Mouse (Mus musculus) limb, embryonic 12.5 days (tissue): ENCODE results near the gene St7. TPM values are rescaled to one million over a fixed set of nuclear protein-coding genes. Genes with fewer than 3 reads are reported as not detected.

Source experiments
- ATAC-seq: fragments of 200-750 bp; cut with Nextera tagmentation; 2 replicates; pipeline ENCODE4 v1.8.0; 2017; ENCODE audit warnings: low read depth, moderate TSS enrichment; ENCODE audit not compliant: insufficient number of reproducible peaks, insufficient read depth, low FRiP score, low TSS enrichment
- H3K27ac ChIP-seq: fragments of 300-500 bp; sonication (generic); 2 replicates; pipeline ENCODE4 v1.5.1; 2016; ENCODE audit warnings: mild to moderate bottlenecking, moderate library complexity
- H3K27me3 ChIP-seq: fragments of 300-500 bp; sonication (generic); 2 replicates; pipeline ENCODE4 v1.6.1; 2016; ENCODE audit warnings: mild to moderate bottlenecking, moderate library complexity
- H3K36me3 ChIP-seq: fragments of 300-500 bp; sonication (generic); 2 replicates; pipeline ENCODE4 v1.6.1; 2016; ENCODE audit warnings: mild to moderate bottlenecking, moderate library complexity
- H3K4me1 ChIP-seq: fragments of 300-500 bp; sonication (generic); replicated peaks from 2 replicates; pipeline ENCODE4 v1.6.1; 2016
- H3K4me2 ChIP-seq: fragments of 300-500 bp; sonication (generic); 2 replicates; pipeline ENCODE4 v1.6.1; 2016; ENCODE audit warnings: mild to moderate bottlenecking, moderate library complexity
- H3K4me3 ChIP-seq: fragments of 300-500 bp; sonication (generic); replicated peaks from 2 replicates; pipeline ENCODE4 v1.5.1; 2016; ENCODE audit warnings: mild to moderate bottlenecking
- H3K9ac ChIP-seq: fragments of 300-500 bp; sonication (generic); replicated peaks from 2 replicates; pipeline ENCODE4 v1.6.1; 2016; ENCODE audit warnings: mild to moderate bottlenecking, moderate library complexity
- H3K9me3 ChIP-seq: fragments of 300-500 bp; sonication (generic); 2 replicates; pipeline ENCODE4 v1.6.1; 2016; ENCODE audit warnings: mild to moderate bottlenecking, moderate library complexity
- WGBS: fragments of 180-500 bp; shearing (Covaris S2); methylation state at CpG from one replicate; pipeline ENCODE4 v1.1.7; 2016; 5-methylcytosine and 5-hydroxymethylcytosine counted together
- polyA plus RNA-seq: library from polyadenylated mRNA; unstranded; fragments of >200 nt; fragmentation: Nextera tagmentation; extraction: Ambion mirVana; gene quantifications from 2 replicates; pipeline ENCODE4 v1.2.1, GENCODE M21; 2016

The St7 gene
- polyA plus RNA-seq, 1 experiment from 2014 or later, result 24.2 TPM

- no peaks in the 10 kb centered on the region for H3K27me3 ChIP-seq
- no peak for ATAC-seq
- 54% methylated on average over 9 of the region's 9 CpGs for WGBS
- no peak overlapping the region for H3K27ac ChIP-seq
- peaks cover 20% of the 10 kb centered on the region for H3K4me1 ChIP-seq
- no peak overlapping the region for H3K4me3 ChIP-seq
- H3K9me3 ChIP-seq, result no peaks in the 10 kb centered on the region
- H3K4me2 ChIP-seq, result peak overlapping the region; percentile 47
- H3K36me3 ChIP-seq, result no peaks in the 10 kb centered on the region
- no peak overlapping the region for H3K9ac ChIP-seq
These were observed 77.4 kb downstream of the St7 start for GRCm38 (mm10) chr6:17769972-17770644.

GRCm38 (mm10) chr6:17770645-17771345 lies 78.1 kb downstream of the St7 start:
- no peaks in the 10 kb centered on the region for H3K36me3 ChIP-seq
- no peaks in the 10 kb centered on the region for H3K27me3 ChIP-seq
- 7% methylated on average over 8 of the region's 8 CpGs for WGBS
- peak overlapping the region; percentile 47 for H3K4me2 ChIP-seq
- H3K4me1 ChIP-seq, result peaks cover 15% of the 10 kb centered on the region
- ATAC-seq, result peak; percentile 75; the same call in 1 of the 2 replicates
- H3K9ac ChIP-seq, result no peak overlapping the region
- no peak overlapping the region for H3K27ac ChIP-seq
- H3K9me3 ChIP-seq, result no peaks in the 10 kb centered on the region
- H3K4me3 ChIP-seq, result no peak overlapping the region

- Histone ChIP-seq H3K9ac (no peak overlapping the region), H3K4me1 (peaks cover 15% of the 10 kb centered on the region), H3K4me2 (no peak overlapping the region), H3K36me3 (no peaks in the 10 kb centered on the region), H3K4me3 (no peak overlapping the region), H3K9me3 (no peaks in the 10 kb centered on the region), H3K27ac (no peak overlapping the region), H3K27me3 (no peaks in the 10 kb centered on the region)
- no peak for ATAC-seq
- 71% methylated on average over 1 of the region's 1 CpGs for WGBS
These were observed 78.7 kb downstream of the St7 start for GRCm38 (mm10) chr6:17771456-17771855.

GRCm38 (mm10) chr6:17772514-17772913 lies 79.8 kb downstream of the St7 start:
- no peak for ATAC-seq
- Histone ChIP-seq H3K4me1 (peaks cover 15% of the 10 kb centered on the region), H3K36me3 (no peaks in the 10 kb centered on the region), H3K4me2 (no peak overlapping the region), H3K27me3 (no peaks in the 10 kb centered on the region), H3K4me3 (no peak overlapping the region), H3K9ac (no peak overlapping the region), H3K9me3 (no peaks in the 10 kb centered on the region), H3K27ac (no peak overlapping the region)
- 70% methylated on average over 3 of the region's 3 CpGs for WGBS

- no peak for ATAC-seq
- Histone ChIP-seq H3K9ac (no peak overlapping the region), H3K36me3 (no peaks in the 10 kb centered on the region), H3K27me3 (no peaks in the 10 kb centered on the region), H3K4me2 (no peak overlapping the region), H3K9me3 (no peaks in the 10 kb centered on the region), H3K27ac (no peak overlapping the region), H3K4me1 (peaks cover 6% of the 10 kb centered on the region), H3K4me3 (no peak overlapping the region)
- WGBS, result 58% methylated on average over 7 of the region's 7 CpGs
These were observed 83.3 kb downstream of the St7 start for GRCm38 (mm10) chr6:17776041-17776440.

- H3K4me3 ChIP-seq, result no peak overlapping the region
- peaks cover 5% of the 10 kb centered on the region for H3K4me1 ChIP-seq
- no peaks in the 10 kb centered on the region for H3K36me3 ChIP-seq
- no peak for ATAC-seq
- H3K9ac ChIP-seq, result no peak overlapping the region
- H3K4me2 ChIP-seq, result no peak overlapping the region
- H3K9me3 ChIP-seq, result no peaks in the 10 kb centered on the region
- H3K27me3 ChIP-seq, result no peaks in the 10 kb centered on the region
- H3K27ac ChIP-seq, result no peak overlapping the region
- 94% methylated on average over 6 of the region's 6 CpGs for WGBS
These were observed 84.5 kb downstream of the St7 start for GRCm38 (mm10) chr6:17777018-17777799.

- Histone ChIP-seq H3K4me1 (no peaks in the 10 kb centered on the region), H3K27ac (no peak overlapping the region), H3K9me3 (no peaks in the 10 kb centered on the region), H3K36me3 (no peaks in the 10 kb centered on the region), H3K27me3 (no peaks in the 10 kb centered on the region), H3K4me3 (no peak overlapping the region), H3K9ac (no peak overlapping the region), H3K4me2 (no peak overlapping the region)
- WGBS, result 91% methylated on average over 3 of the region's 3 CpGs
- no peak for ATAC-seq
These were observed 86.0 kb downstream of the St7 start for GRCm38 (mm10) chr6:17778648-17779202.

- Histone ChIP-seq H3K36me3 (no peaks in the 10 kb centered on the region), H3K4me2 (no peak overlapping the region), H3K9me3 (0 out of 2 replicates have a peak, but pooled peaks cover 3% of the 10 kb centered on the region), H3K27ac (no peak overlapping the region), H3K4me1 (peaks cover 6% of the 10 kb centered on the region; the same call in 1 of the 2 replicates), H3K27me3 (no peaks in the 10 kb centered on the region), H3K9ac (no peak overlapping the region), H3K4me3 (no peak overlapping the region)
- 96% methylated on average over 1 of the region's 1 CpGs for WGBS
- ATAC-seq, result no peak
These were observed 90.8 kb downstream of the St7 start for GRCm38 (mm10) chr6:17783511-17783910.

GRCm38 (mm10) chr6:17784523-17784922 lies 91.8 kb downstream of the St7 start:
- H3K4me1 ChIP-seq, result peaks cover 6% of the 10 kb centered on the region; the same call in 1 of the 2 replicates
- WGBS, result 90% methylated on average over 5 of the region's 5 CpGs
- H3K9ac ChIP-seq, result no peak overlapping the region
- no peak overlapping the region for H3K4me2 ChIP-seq
- H3K9me3 ChIP-seq, result 0 out of 2 replicates have a peak, but pooled peaks cover 3% of the 10 kb centered on the region
- H3K36me3 ChIP-seq, result no peaks in the 10 kb centered on the region
- H3K4me3 ChIP-seq, result no peak overlapping the region
- no peaks in the 10 kb centered on the region for H3K27me3 ChIP-seq
- ATAC-seq, result no peak
- H3K27ac ChIP-seq, result no peak overlapping the region

- no peak for ATAC-seq
- Histone ChIP-seq H3K4me2 (no peak overlapping the region), H3K4me1 (peaks cover 9% of the 10 kb centered on the region; the same call in 1 of the 2 replicates), H3K27ac (no peak overlapping the region), H3K36me3 (no peaks in the 10 kb centered on the region), H3K9me3 (0 out of 2 replicates have a peak, but pooled peaks cover 3% of the 10 kb centered on the region), H3K9ac (no peak overlapping the region), H3K27me3 (no peaks in the 10 kb centered on the region), H3K4me3 (no peak overlapping the region)
- 40% methylated on average over 2 of the region's 2 CpGs for WGBS
These were observed 92.5 kb downstream of the St7 start for GRCm38 (mm10) chr6:17785248-17785647.

GRCm38 (mm10) chr6:17787810-17788209 lies 95.1 kb downstream of the St7 start:
- no peaks in the 10 kb centered on the region for H3K36me3 ChIP-seq
- no peak overlapping the region for H3K4me3 ChIP-seq
- no peak overlapping the region for H3K4me2 ChIP-seq
- H3K27me3 ChIP-seq, result no peaks in the 10 kb centered on the region
- H3K9ac ChIP-seq, result no peak overlapping the region
- peaks cover 9% of the 10 kb centered on the region; the same call in 1 of the 2 replicates for H3K4me1 ChIP-seq
- ATAC-seq, result no peak
- 96% methylated on average over 1 of the region's 1 CpGs for WGBS
- no peak overlapping the region for H3K27ac ChIP-seq
- 0 out of 2 replicates have a peak, but pooled peaks cover 3% of the 10 kb centered on the region for H3K9me3 ChIP-seq
